Mouse (Mus musculus) small intestine, adult 2 months (tissue): Measurements from ENCODE around the gene Neurog1. TPM values are rescaled to one million over a fixed set of nuclear protein-coding genes. Genes with fewer than 3 reads are reported as not detected.

Source experiments
- H3K27ac ChIP-seq: fragments of 200-500 bp; 2 replicates; pipeline ENCODE4 v1.5.1; 2012; ENCODE audit warnings: low read depth, low read length, control low read depth, inconsistent platforms; ENCODE audit not compliant: insufficient read depth
- H3K27me3 ChIP-seq: fragments of 200-500 bp; 2 replicates; pipeline ENCODE4 v1.6.1; 2012; ENCODE audit warnings: mild to moderate bottlenecking, moderate library complexity, low read length, inconsistent platforms; ENCODE audit not compliant: control insufficient read depth, insufficient read depth
- H3K36me3 ChIP-seq: fragments of 200-500 bp; 2 replicates; pipeline ENCODE4 v1.6.1; 2012; ENCODE audit warnings: mild to moderate bottlenecking, low read length, control low read depth, inconsistent platforms; ENCODE audit not compliant: control insufficient read depth, insufficient read depth
- H3K4me1 ChIP-seq: fragments of 200-500 bp; 2 replicates; pipeline ENCODE4 v1.6.1; 2012; ENCODE audit warnings: low read length, inconsistent platforms, mixed read lengths; ENCODE audit not compliant: control insufficient read depth, insufficient read depth, insufficient read length
- H3K4me3 ChIP-seq: fragments of 200-500 bp; 2 replicates; pipeline ENCODE4 v1.5.1; 2012; ENCODE audit warnings: low read depth, mild to moderate bottlenecking, control low read depth, inconsistent platforms, low read length, moderate library complexity
- CTCF ChIP-seq: fragments of 200-500 bp; IDR thresholded peaks from 2 replicates; pipeline ENCODE4 v1.5.1; 2012; ENCODE audit warnings: low read depth, mild to moderate bottlenecking, control low read depth, inconsistent platforms, low read length, moderate library complexity, mixed read lengths; ENCODE audit not compliant: insufficient replicate concordance, insufficient read length; ENCODE audit errors: extremely low read depth
- POLR2A ChIP-seq: fragments of 200-500 bp; IDR thresholded peaks from 2 replicates; pipeline ENCODE4 v1.6.1; 2012; ENCODE audit warnings: low read depth, mild to moderate bottlenecking, control low read depth, inconsistent platforms, low read length, moderate library complexity
- WGBS: fragments of 180-500 bp; shearing (Covaris S2); methylation state at CpG from one replicate; pipeline ENCODE4 v1.1.7; 2018; 5-methylcytosine and 5-hydroxymethylcytosine counted together
- polyA plus RNA-seq: library from polyadenylated mRNA; depleted of rRNA; stranded (reverse); fragments of >200 nt; gene quantifications from 2 replicates; pipeline ENCODE4 v1.2.3, GENCODE M21; 2012

The Neurog1 gene
- polyA plus RNA-seq, 1 experiment, result not detected

GRCm38 (mm10) chr13:56250551-56251161, 1.3 kb downstream of the Neurog1 start:
- no peak overlapping the region for H3K27ac ChIP-seq
- TF ChIP-seq CTCF (no peak), POLR2A (no peak)
- H3K4me3 ChIP-seq, result no peak overlapping the region
- no peaks in the 10 kb centered on the region for H3K36me3 ChIP-seq
- peaks cover 3% of the 10 kb centered on the region; the same call in 1 of the 2 replicates for H3K4me1 ChIP-seq
- peaks cover 67% of the 10 kb centered on the region for H3K27me3 ChIP-seq
- WGBS, result 5% methylated on average over 14 of the region's 14 CpGs

GRCm38 (mm10) chr13:56249593-56250341, 2.2 kb downstream of the Neurog1 start:
- no peak for TF ChIP-seq CTCF
- TF ChIP-seq POLR2A, result no peak
- Histone ChIP-seq H3K36me3 (no peaks in the 10 kb centered on the region), H3K4me1 (peaks cover 3% of the 10 kb centered on the region; the same call in 1 of the 2 replicates), H3K4me3 (no peak overlapping the region), H3K27me3 (peaks cover 66% of the 10 kb centered on the region), H3K27ac (no peak overlapping the region)
- WGBS, result 4% methylated on average over 13 of the region's 13 CpGs

DNA sequence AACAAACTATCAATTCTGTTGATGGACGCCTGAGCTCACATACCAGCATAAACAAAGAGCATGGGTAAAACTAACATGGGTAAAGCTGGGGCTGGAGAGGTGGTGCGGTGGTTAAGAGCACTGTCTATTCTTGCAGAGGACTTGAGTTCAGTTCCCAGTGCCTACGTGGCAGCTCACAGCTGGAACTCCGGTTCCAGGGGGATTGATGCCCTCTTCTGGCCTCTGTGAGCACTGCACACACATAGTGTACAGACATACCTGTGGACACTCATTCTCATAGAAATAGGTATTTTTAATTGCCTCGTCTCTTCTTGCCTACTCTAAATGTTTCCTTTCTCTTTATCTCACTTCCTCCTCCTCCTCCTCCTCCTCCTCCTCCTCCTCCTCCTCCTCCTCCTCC, 8.9 kb downstream of the Neurog1 start:
- WGBS, result 82% methylated on average over 5 of the region's 5 CpGs
- Histone ChIP-seq H3K4me3 (no peak overlapping the region), H3K36me3 (no peaks in the 10 kb centered on the region), H3K27ac (no peak overlapping the region), H3K27me3 (peaks cover 12% of the 10 kb centered on the region), H3K4me1 (no peaks in the 10 kb centered on the region)
- TF ChIP-seq CTCF, result no peak
- no peak for TF ChIP-seq POLR2A

DNA sequence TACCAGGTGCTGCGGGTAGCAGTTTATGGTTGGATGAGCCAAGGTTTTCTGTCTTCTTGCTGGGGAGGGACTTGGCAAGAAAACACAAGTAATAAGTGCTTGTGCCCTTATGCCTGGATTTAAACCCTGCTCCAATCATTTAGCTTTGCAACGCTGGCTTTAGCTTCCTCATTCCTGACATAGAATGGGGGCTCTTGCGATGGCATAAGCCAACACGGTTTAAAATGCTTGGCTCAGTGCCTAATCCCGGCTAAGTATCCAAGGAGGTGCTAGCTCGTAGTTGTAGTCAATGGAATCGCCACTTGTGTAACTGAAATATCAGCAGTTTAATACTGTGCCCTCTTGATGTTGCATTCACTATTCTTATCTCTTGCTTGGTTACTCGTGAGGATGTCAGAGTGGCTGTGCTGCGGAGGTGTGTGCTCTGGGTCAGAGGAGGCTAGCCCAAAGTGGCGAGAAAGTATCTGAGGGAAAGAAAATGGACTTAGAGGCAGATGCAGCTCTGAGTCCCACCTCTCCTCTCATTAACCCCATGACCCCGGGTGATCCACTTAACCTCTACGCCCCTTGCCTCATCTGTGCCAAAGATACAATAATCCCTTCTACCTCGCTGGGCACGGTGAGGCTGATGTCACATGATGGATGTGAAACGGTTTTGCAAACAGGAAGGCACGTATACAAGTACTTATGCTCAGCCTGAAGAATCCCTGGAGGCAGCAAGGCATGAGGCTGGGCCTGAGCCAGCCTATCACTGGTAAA, 11.8 kb downstream of the Neurog1 start:
- WGBS, result 46% methylated on average over 16 of the region's 16 CpGs
- H3K36me3 ChIP-seq, result no peaks in the 10 kb centered on the region

GRCm38 (mm10) chr13:56237905-56238304, 14.1 kb downstream of the Neurog1 start:
- TF ChIP-seq CTCF (no peak), POLR2A (no peak)
- WGBS, result 77% methylated on average over 10 of the region's 10 CpGs
- no peaks in the 10 kb centered on the region for H3K36me3 ChIP-seq

More for the DNA sequence above, 11.8 kb downstream of the Neurog1 start:
- Histone ChIP-seq H3K27me3 (no peaks in the 10 kb centered on the region; the same call in 1 of the 2 replicates), H3K4me1 (no peaks in the 10 kb centered on the region), H3K27ac (no peak overlapping the region), H3K4me3 (no peak overlapping the region)
- TF ChIP-seq POLR2A, result no peak
- TF ChIP-seq CTCF, result no peak

DNA sequence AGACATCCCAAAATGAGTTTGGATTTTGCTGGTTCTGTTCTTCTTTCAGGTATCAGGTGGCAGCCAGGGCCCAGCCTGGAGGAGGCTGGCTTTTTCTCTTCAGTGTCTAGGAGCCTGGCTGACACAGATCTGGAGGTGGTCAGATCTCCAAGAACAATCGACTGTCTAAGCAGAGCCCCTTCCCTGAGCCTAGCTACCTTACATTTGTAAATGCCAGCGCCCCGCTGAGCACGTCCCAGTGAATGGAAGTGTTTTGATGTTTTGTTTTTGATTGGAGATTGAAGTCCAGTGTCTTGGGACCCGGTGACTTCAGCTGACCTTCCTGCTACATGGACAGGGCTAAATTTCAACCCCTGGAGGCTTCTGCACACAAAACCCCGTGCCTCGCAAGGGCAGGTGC, 15.8 kb downstream of the Neurog1 start:
- H3K27me3 ChIP-seq, result no peaks in the 10 kb centered on the region; the same call in 1 of the 2 replicates
- no peak overlapping the region for H3K27ac ChIP-seq
- TF ChIP-seq POLR2A (no peak), CTCF (no peak)
- H3K4me1 ChIP-seq, result no peaks in the 10 kb centered on the region
- no peak overlapping the region for H3K4me3 ChIP-seq
- no peaks in the 10 kb centered on the region for H3K36me3 ChIP-seq
- 24% methylated on average over 7 of the region's 7 CpGs for WGBS

More at GRCm38 (mm10) chr13:56237905-56238304, 14.1 kb downstream of the Neurog1 start:
- H3K4me1 ChIP-seq, result no peaks in the 10 kb centered on the region
- no peaks in the 10 kb centered on the region; the same call in 1 of the 2 replicates for H3K27me3 ChIP-seq
- H3K27ac ChIP-seq, result no peak overlapping the region
- no peak overlapping the region for H3K4me3 ChIP-seq

DNA sequence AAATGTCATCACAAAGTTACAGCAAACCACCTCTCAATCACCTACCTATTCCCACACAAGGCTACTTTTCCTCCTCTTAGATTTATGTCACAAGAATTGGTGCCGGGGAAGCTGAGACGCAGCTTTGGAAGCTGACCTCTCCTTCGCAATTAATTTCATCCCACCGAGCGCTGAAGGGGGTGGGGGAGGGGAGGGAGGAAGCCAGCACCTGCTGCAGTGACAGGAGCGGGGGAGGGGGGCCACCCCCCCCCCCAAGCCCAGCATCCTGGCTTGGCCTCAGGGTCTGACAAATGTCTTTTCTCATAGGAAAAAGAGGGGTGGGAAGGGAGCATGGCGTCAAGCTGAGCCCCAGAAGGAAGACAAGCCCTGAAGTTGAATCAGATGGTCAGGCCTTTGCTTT, 23.2 kb downstream of the Neurog1 start:
- Histone ChIP-seq H3K36me3 (no peaks in the 10 kb centered on the region), H3K27ac (no peak overlapping the region), H3K27me3 (peaks cover 3% of the 10 kb centered on the region), H3K4me3 (no peak overlapping the region), H3K4me1 (no peaks in the 10 kb centered on the region)
- TF ChIP-seq POLR2A (no peak), CTCF (no peak)
- WGBS, result 19% methylated on average over 7 of the region's 7 CpGs
